Mouse (Mus musculus): ENCODE results near the gene Sox6. TPM values are rescaled to one million over a fixed set of nuclear protein-coding genes. Genes with fewer than 3 reads are reported as not detected.

The Sox6 gene
- total RNA-seq, 2 experiments from 2014 or later = 54.8 to 56.6 TPM

- intact Hi-C loops (cut with DNase I) = no loop called here
- DNase-seq = no peak
Measured at GRCm38 (mm10) chr7:115903931-115904797, 134.4 kb downstream of the Sox6 start.

GRCm38 (mm10) chr7:115903368-115903767 lies 135.2 kb downstream of the Sox6 start:
- no peak for DNase-seq
- intact Hi-C loops (cut with DNase I) = no loop called here

- intact Hi-C loops (cut with DNase I) = no loop called here
- DNase-seq = no peak
Measured at GRCm38 (mm10) chr7:115895831-115896230, 142.8 kb downstream of the Sox6 start.

GRCm38 (mm10) chr7:115895028-115895671 lies 143.4 kb downstream of the Sox6 start:
- intact Hi-C loops (cut with DNase I) = no loop called here
- DNase-seq = no peak

- intact Hi-C loops (cut with DNase I) = no loop called here
- DNase-seq = no peak
Measured at GRCm38 (mm10) chr7:115891482-115891881, 147.1 kb downstream of the Sox6 start.

- intact Hi-C loops (cut with DNase I) = no loop called here
- peak; percentile 29 for DNase-seq
Measured at GRCm38 (mm10) chr7:115889926-115890325, 148.7 kb downstream of the Sox6 start.

GRCm38 (mm10) chr7:115888561-115888960 lies 150.0 kb downstream of the Sox6 start:
- intact Hi-C loops (cut with DNase I) = no loop called here
- no peak for DNase-seq

- intact Hi-C loops (cut with DNase I) = no loop called here
- no peak for DNase-seq
Measured at GRCm38 (mm10) chr7:115888120-115888519, 150.5 kb downstream of the Sox6 start.

- DNase-seq = no peak
- intact Hi-C loops (cut with DNase I) = no loop called here
Measured at GRCm38 (mm10) chr7:115872903-115873302, 165.7 kb downstream of the Sox6 start.

- DNase-seq = no peak
- intact Hi-C loops (cut with DNase I) = no loop called here
Measured at GRCm38 (mm10) chr7:115868504-115868903, 170.1 kb downstream of the Sox6 start.

GRCm38 (mm10) chr7:115867518-115868270 lies 170.9 kb downstream of the Sox6 start:
- no peak for DNase-seq
- intact Hi-C loops (cut with DNase I) = no loop called here

- intact Hi-C loops (cut with DNase I) = no loop called here
- no peak for DNase-seq
Measured at GRCm38 (mm10) chr7:115866698-115867500, 171.7 kb downstream of the Sox6 start.

GRCm38 (mm10) chr7:115865979-115866697 lies 172.5 kb downstream of the Sox6 start:
- DNase-seq = no peak
- intact Hi-C loops (cut with DNase I) = no loop called here

- no peak for DNase-seq
- intact Hi-C loops (cut with DNase I) = no loop called here
Measured at GRCm38 (mm10) chr7:115865231-115865630, 173.4 kb downstream of the Sox6 start.

- DNase-seq = no peak
- intact Hi-C loops (cut with DNase I) = no loop called here
Measured at GRCm38 (mm10) chr7:115864411-115864810, 174.2 kb downstream of the Sox6 start.

GRCm38 (mm10) chr7:115859691-115860401 lies 178.8 kb downstream of the Sox6 start:
- intact Hi-C loops (cut with DNase I) = no loop called here
- no peak for DNase-seq

- intact Hi-C loops (cut with DNase I) = no loop called here
- no peak for DNase-seq
Measured at GRCm38 (mm10) chr7:115851131-115851530, 187.5 kb downstream of the Sox6 start.

- DNase-seq = no peak
- intact Hi-C loops (cut with DNase I) = no loop called here
Measured at GRCm38 (mm10) chr7:115845791-115846366, 192.7 kb downstream of the Sox6 start.

- DNase-seq = no peak
- intact Hi-C loops (cut with DNase I) = no loop called here
Measured at GRCm38 (mm10) chr7:115844910-115845309, 193.7 kb downstream of the Sox6 start.

All from left cerebral cortex, postnatal 4 days (tissue).